Mouse (Mus musculus): Measurements from ENCODE around the gene Suds3. TPM values are rescaled to one million over a fixed set of nuclear protein-coding genes. Genes with fewer than 3 reads are reported as not detected.
A peak's percentile ranks its signal among the peaks of the same experiment; 100 is the strongest.

Suds3 gene
- polyA plus RNA-seq, 1 experiment, result 80.5 TPM

DNA sequence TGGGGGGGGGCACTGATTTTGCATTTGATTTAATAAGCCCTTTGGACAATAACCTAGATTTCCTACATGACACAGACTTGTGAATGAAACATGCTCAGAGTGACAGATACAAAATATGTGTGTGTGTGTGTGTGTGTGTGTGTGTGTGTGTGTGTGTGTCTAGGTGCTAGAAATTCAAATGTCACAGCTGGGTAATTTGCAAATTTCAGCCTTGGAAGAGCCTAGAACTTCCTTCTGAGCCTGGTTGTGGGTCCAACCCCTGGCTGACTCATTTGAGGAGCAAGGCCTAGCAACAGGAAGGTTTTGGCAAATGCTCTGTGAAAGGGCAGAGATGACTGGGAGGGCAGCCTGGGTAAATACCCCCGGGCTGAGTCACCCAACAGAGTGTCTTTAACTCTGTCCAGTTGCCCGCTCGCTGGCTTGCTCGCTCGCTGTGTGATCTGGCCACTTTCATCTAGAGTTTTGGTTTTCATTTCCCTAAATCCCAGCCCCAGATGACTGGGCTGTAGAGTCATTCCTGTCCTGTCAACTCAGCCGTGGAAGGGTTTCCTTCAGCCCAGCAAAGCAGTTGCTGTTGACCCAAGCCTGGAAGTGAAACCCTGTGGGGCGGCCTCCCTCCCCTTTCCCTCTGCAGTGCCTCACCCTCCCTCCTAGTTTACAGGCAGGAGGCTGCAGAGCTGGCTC is 42.6 kb upstream of the Suds3 start:
- no peaks in the 10 kb centered on the region for H3K4me1 ChIP-seq (ENCODE audit: control insufficient read depth, insufficient read depth, low read length)
- no peaks in the 10 kb centered on the region for H3K36me3 ChIP-seq (ENCODE audit: control insufficient read depth, insufficient read depth, low read length)
- no peak overlapping the region for H3K4me3 ChIP-seq (ENCODE audit: control insufficient read depth, low read depth, low read length)
- no peaks in the 10 kb centered on the region for H3K27me3 ChIP-seq (ENCODE audit: control insufficient read depth, insufficient read depth, low read length)
- TF ChIP-seq POLR2A (IDR thresholded peaks at IDR 0.05; ENCODE audit: control insufficient read depth, low read depth, low read length) (no peak), CTCF (IDR thresholded peaks at IDR 0.05; ENCODE audit: control insufficient read depth, insufficient read depth, insufficient replicate concordance, low read depth, low read length) (no peak)
- no peak overlapping the region for H3K27ac ChIP-seq (ENCODE audit: control insufficient read depth, insufficient read depth, low read depth, low read length)

DNA sequence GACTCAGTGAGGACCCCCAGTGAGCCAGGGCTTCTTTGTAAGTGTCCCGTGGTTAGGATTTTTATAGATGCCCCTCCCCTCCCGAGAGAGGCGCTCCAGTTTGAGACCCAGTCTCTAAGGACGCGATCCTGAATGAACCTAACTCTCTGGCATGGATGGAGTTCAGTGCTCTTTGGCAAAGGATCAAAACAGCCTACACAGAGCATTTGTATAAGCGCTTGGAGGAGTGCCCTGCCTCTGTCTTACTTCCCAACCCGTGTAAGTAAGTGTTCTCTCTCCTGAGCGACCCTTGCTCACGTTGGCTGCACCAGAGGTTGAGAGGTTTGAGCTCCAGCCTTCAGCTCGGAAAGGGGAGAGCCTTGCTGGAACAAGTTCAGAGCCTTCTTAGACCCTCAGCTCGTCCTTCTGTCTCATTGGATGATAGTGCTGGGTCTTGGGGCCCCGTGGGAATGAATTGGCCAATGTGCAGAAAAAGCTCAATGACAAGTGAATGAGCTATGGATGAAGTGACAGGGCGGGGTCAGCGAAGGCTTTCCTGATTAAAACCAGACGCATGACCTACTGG is 37.7 kb upstream of the Suds3 start:
- Histone ChIP-seq H3K4me1 (ENCODE audit: control insufficient read depth, insufficient read depth, low read length) (no peaks in the 10 kb centered on the region), H3K27me3 (ENCODE audit: control insufficient read depth, insufficient read depth, low read length) (no peaks in the 10 kb centered on the region), H3K27ac (ENCODE audit: control insufficient read depth, insufficient read depth, low read depth, low read length) (no peak overlapping the region), H3K4me3 (ENCODE audit: control insufficient read depth, low read depth, low read length) (no peak overlapping the region), H3K36me3 (ENCODE audit: control insufficient read depth, insufficient read depth, low read length) (no peaks in the 10 kb centered on the region)
- TF ChIP-seq POLR2A (IDR thresholded peaks at IDR 0.05; ENCODE audit: control insufficient read depth, low read depth, low read length) (no peak), CTCF (IDR thresholded peaks at IDR 0.05; ENCODE audit: control insufficient read depth, insufficient read depth, insufficient replicate concordance, low read depth, low read length) (no peak)

DNA sequence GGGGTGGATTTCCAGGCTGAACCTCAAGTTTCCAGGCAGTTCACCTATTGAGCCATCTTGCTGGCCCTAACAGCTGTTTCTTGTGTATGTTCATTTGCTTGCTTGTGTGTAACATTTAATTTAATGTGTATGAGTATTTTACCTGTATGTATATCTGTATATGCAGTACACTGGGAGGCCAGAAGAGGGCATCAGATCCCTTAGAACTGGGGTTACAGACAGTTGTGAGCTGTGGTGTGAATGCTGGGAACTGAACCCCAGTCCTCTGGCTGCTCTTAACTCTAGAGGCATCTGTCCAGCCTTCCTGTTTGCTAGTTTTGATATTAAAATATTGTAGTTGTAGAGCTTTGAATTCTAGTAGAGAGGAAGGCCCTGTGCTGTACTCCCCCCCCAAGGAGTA is 37.0 kb upstream of the Suds3 start:
- Histone ChIP-seq H3K27ac (ENCODE audit: control insufficient read depth, insufficient read depth, low read depth, low read length) (no peak overlapping the region), H3K36me3 (ENCODE audit: control insufficient read depth, insufficient read depth, low read length) (no peaks in the 10 kb centered on the region)
- TF ChIP-seq CTCF (IDR thresholded peaks at IDR 0.05; ENCODE audit: control insufficient read depth, insufficient read depth, insufficient replicate concordance, low read depth, low read length) (no peak; the same call in 1 of the 2 replicates), POLR2A (IDR thresholded peaks at IDR 0.05; ENCODE audit: control insufficient read depth, low read depth, low read length) (no peak)

DNA sequence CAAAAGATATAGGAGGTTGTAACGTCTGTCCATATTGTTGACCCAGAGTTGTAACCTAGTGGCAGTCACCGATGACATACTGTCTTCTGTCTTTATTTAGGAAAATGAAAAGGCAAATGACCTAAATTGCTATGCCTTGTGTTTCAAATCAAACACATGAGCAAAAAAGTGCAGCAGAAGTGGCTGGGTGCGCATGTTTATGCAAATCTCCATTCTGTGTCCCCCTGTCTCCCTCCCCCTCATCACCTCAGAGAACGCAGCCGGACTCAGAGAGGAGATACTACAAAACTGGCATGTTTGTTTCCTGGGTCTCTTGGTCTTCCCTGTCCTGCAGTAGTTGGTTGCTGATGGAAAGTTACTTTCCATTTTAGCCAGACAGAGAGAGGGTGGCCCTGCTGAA is 34.2 kb upstream of the Suds3 start:
- no peak for TF ChIP-seq POLR2A (IDR thresholded peaks at IDR 0.05; ENCODE audit: control insufficient read depth, low read depth, low read length)
- no peak for TF ChIP-seq CTCF (IDR thresholded peaks at IDR 0.05; ENCODE audit: control insufficient read depth, insufficient read depth, insufficient replicate concordance, low read depth, low read length)
- Histone ChIP-seq H3K36me3 (ENCODE audit: control insufficient read depth, insufficient read depth, low read length) (no peaks in the 10 kb centered on the region), H3K27ac (ENCODE audit: control insufficient read depth, insufficient read depth, low read depth, low read length) (no peak overlapping the region), H3K4me1 (ENCODE audit: control insufficient read depth, insufficient read depth, low read length) (no peaks in the 10 kb centered on the region; the same call in 1 of the 2 replicates), H3K27me3 (ENCODE audit: control insufficient read depth, insufficient read depth, low read length) (no peaks in the 10 kb centered on the region), H3K4me3 (ENCODE audit: control insufficient read depth, low read depth, low read length) (no peak overlapping the region)

More for the DNA sequence above, 37.0 kb upstream of the Suds3 start:
- Histone ChIP-seq H3K4me3 (ENCODE audit: control insufficient read depth, low read depth, low read length) (no peak overlapping the region), H3K27me3 (ENCODE audit: control insufficient read depth, insufficient read depth, low read length) (no peaks in the 10 kb centered on the region), H3K4me1 (ENCODE audit: control insufficient read depth, insufficient read depth, low read length) (no peaks in the 10 kb centered on the region)

DNA sequence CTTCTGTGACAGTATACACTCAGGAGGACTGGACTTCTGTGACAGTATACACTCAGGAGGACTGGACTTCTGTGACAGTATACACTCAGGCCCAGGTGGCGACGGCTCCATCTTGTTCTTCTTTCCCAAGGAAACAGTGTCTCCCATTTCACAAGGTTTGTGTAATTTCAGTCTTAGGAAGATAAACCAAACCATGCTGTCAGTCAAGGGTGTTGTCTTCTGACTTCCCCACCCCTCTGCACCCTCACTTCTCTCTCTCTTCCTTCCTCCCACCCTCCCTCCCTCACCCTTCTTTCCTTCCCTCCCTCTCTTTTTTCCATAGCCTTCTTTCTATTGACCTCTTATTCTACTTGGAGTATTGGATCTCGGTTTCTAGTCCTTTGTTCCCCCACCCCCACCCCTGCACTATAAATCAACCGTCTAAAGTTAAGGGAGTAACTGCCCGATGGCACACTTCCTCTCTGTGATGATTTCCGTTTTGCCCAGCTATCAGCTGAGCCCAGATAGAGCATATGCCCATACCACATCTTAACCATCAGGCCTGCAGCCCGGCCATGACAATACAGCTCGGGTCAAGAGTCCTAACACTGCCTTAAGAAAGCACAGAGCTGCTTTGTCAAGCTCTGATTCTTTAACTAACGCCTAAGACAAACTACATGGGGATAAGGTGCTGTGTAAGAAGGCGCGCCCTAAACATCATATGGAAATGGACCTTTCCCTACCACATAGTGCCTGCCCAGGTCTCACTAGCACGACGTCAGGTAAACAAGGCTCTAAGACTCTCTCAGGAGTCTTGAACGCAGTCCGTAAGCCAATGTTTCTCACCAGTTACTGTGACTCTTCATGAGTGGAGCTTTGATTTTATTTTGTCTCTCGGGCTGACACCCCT is 33.4 kb upstream of the Suds3 start:
- TF ChIP-seq POLR2A (IDR thresholded peaks at IDR 0.05; ENCODE audit: control insufficient read depth, low read depth, low read length), result no peak
- TF ChIP-seq CTCF (IDR thresholded peaks at IDR 0.05; ENCODE audit: control insufficient read depth, insufficient read depth, insufficient replicate concordance, low read depth, low read length), result no peak
- no peaks in the 10 kb centered on the region for H3K27me3 ChIP-seq (ENCODE audit: control insufficient read depth, insufficient read depth, low read length)
- no peak overlapping the region for H3K27ac ChIP-seq (ENCODE audit: control insufficient read depth, insufficient read depth, low read depth, low read length)
- H3K36me3 ChIP-seq (ENCODE audit: control insufficient read depth, insufficient read depth, low read length), result no peaks in the 10 kb centered on the region
- H3K4me1 ChIP-seq (ENCODE audit: control insufficient read depth, insufficient read depth, low read length), result no peaks in the 10 kb centered on the region; the same call in 1 of the 2 replicates
- H3K4me3 ChIP-seq (ENCODE audit: control insufficient read depth, low read depth, low read length), result no peak overlapping the region

DNA sequence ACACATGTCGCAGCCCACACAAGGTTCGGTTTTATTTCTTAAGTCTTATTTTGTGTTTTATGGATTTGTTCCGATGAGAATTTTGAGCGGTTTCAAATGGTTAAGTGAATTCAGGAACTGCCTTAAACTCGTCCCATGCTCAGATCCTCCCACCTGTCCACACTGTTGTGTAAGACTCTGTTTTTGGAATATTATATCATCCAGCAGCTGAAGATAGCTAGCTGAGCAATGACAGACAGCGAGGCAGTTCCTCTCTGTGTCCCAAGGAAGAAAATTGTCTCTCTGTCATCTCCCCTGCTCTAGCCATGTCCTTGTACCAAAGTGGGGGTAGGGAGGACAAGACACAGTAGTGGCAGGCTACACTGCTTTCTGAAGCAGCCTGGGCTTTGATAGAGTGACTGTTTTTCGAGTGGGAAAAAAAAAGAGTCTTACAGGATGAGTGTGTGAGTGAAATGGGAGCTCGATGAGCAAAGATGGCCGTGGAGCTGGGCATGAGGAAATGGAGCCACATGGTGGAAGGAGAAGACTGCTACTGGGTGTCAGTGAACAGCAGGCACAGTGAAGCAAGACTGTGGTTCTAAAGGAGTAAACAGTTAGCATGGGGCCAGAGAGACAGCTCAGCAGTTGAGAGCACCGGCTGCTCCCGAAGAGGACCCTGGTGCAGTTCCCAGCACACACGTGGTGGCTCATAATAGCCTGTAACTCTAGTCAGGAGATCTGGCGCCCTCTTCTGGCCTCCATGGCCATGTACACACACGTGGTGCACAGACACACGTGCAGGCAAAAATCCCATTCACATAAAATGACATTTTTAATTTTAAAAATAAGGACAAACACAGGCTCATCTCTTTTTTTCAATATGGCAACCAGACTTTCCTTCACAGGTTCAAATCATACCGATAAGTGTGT is 31.5 kb upstream of the Suds3 start:
- TF ChIP-seq POLR2A (IDR thresholded peaks at IDR 0.05; ENCODE audit: control insufficient read depth, low read depth, low read length) (no peak), CTCF (IDR thresholded peaks at IDR 0.05; ENCODE audit: control insufficient read depth, insufficient read depth, insufficient replicate concordance, low read depth, low read length) (peak; percentile 55; the same call in 1 of the 2 replicates)
- Histone ChIP-seq H3K4me1 (ENCODE audit: control insufficient read depth, insufficient read depth, low read length) (no peaks in the 10 kb centered on the region; the same call in 1 of the 2 replicates), H3K36me3 (ENCODE audit: control insufficient read depth, insufficient read depth, low read length) (no peaks in the 10 kb centered on the region), H3K27me3 (ENCODE audit: control insufficient read depth, insufficient read depth, low read length) (no peaks in the 10 kb centered on the region), H3K27ac (ENCODE audit: control insufficient read depth, insufficient read depth, low read depth, low read length) (no peak overlapping the region; the same call in 1 of the 2 replicates), H3K4me3 (ENCODE audit: control insufficient read depth, low read depth, low read length) (no peak overlapping the region)

Data from testis, adult 2 months (tissue).